In the genomic region with DNA sequence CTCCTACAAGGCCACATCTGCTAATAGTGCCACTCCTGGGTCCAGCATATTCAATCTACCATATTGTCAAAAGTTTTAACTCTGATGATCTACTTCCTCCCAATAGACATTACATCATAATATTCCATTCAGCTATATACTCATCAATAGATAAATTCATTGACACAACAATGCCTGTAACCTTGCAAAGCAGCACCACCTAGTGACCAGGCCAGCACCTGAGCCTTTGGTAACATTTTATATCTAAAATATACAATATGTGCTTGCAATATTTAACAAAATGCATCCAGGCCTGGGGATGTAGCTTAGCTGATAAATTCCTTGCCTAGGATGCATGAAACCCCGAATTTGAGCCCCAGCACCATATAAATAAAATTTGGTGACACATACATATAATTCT, we compare ENCODE assay signal across 7 mouse cellular contexts.
DNase-seq lines count a peak whose midpoint lies in the region; ATAC-seq and TF ChIP-seq lines count a peak whose summit lies in the region.

No protein-coding gene starts in this region.

- no peak overlapping the region for H3K4me3 ChIP-seq in hindbrain, embryonic 11.5 days (ENCODE audit: low read depth, low read length)
- H3K4me3 ChIP-seq in hindbrain, embryonic 16.5 days (ENCODE audit: low read length), result no peak overlapping the region
- no peak overlapping the region for H3K4me3 ChIP-seq in embryonic fibroblast, embryonic 13.5 days (ENCODE audit: insufficient read depth, low read length)

- DNase-seq in hindbrain, embryonic 11.5 days (ENCODE audit: low spot score), result peak; percentile 3
- peak; percentile 20 to 25 for DNase-seq in right cerebral cortex, adult 2 months (ENCODE audit: low spot score in 2 of 2)
- no peak for DNase-seq in right cerebral cortex, postnatal 36 days (ENCODE audit: low spot score in 2 of 2)
- DNase-seq in retina, adult 2 months (ENCODE audit: low read depth, low spot score), result peak; percentile 2
- DNase-seq in testis, postnatal 10 days (ENCODE audit: low spot score), result no peak

- no peak overlapping the region for H3K9ac ChIP-seq in hindbrain, embryonic 11.5 days (ENCODE audit: low read depth, low read length)
- no peak overlapping the region for H3K9ac ChIP-seq in hindbrain, embryonic 16.5 days (ENCODE audit: low read depth, low read length)

- no peaks in the 10 kb centered on the region for H3K9me3 ChIP-seq in hindbrain, embryonic 11.5 days (ENCODE audit: control insufficient read depth, low read length)
- H3K9me3 ChIP-seq in hindbrain, embryonic 16.5 days (ENCODE audit: control insufficient read depth, low read length), result no peaks in the 10 kb centered on the region

- no peak overlapping the region for H3K4me2 ChIP-seq in hindbrain, embryonic 11.5 days (replicated peaks; ENCODE audit: low read depth, low read length)
- H3K4me2 ChIP-seq in hindbrain, embryonic 16.5 days (ENCODE audit: low read length), result no peak overlapping the region

- no peaks in the 10 kb centered on the region for H3K36me3 ChIP-seq in hindbrain, embryonic 11.5 days (ENCODE audit: control insufficient read depth, insufficient read depth, low read length)
- no peaks in the 10 kb centered on the region for H3K36me3 ChIP-seq in hindbrain, embryonic 16.5 days (ENCODE audit: control insufficient read depth, insufficient read depth, low read length)

- no peak overlapping the region for H3K27ac ChIP-seq in hindbrain, embryonic 11.5 days (ENCODE audit: low read depth, low read length)
- no peak overlapping the region for H3K27ac ChIP-seq in hindbrain, embryonic 16.5 days (ENCODE audit: low read depth, low read length)
- no peak overlapping the region for H3K27ac ChIP-seq in embryonic fibroblast, embryonic 13.5 days (ENCODE audit: insufficient read depth, low read length)

- peak; percentile 23; the same call in 1 of the 2 replicates for TF ChIP-seq CTCF in embryonic fibroblast, embryonic 13.5 days (IDR thresholded peaks at IDR 0.05; ENCODE audit: borderline replicate concordance, insufficient read depth, low read length)

- no peaks in the 10 kb centered on the region for H3K4me1 ChIP-seq in hindbrain, embryonic 11.5 days (replicated peaks; ENCODE audit: control insufficient read depth, insufficient read depth, low read length)
- H3K4me1 ChIP-seq in hindbrain, embryonic 16.5 days (ENCODE audit: control insufficient read depth, insufficient read depth, low read depth, low read length), result no peaks in the 10 kb centered on the region
- no peaks in the 10 kb centered on the region for H3K4me1 ChIP-seq in embryonic fibroblast, embryonic 13.5 days (ENCODE audit: control insufficient read depth, insufficient read depth, low read length)

- no peak for TF ChIP-seq POLR2A in embryonic fibroblast, embryonic 13.5 days (IDR thresholded peaks at IDR 0.05; ENCODE audit: low read depth, low read length)

- no peaks in the 10 kb centered on the region for H3K27me3 ChIP-seq in hindbrain, embryonic 11.5 days (ENCODE audit: control insufficient read depth, insufficient read depth, low read length)
- no peaks in the 10 kb centered on the region for H3K27me3 ChIP-seq in hindbrain, embryonic 16.5 days (replicated peaks; ENCODE audit: control insufficient read depth, insufficient read depth, low read length)

- ATAC-seq in hindbrain, embryonic 11.5 days (ENCODE audit: low FRiP score), result 0 out of 2 replicates have a peak, but pooled peaks have one; percentile 2
- ATAC-seq in hindbrain, embryonic 16.5 days, result no peak

- 38% methylated on average over 1 of the region's 1 CpGs for WGBS in hindbrain, embryonic 11.5 days
- WGBS in hindbrain, embryonic 16.5 days, result 48% methylated on average over 1 of the region's 1 CpGs

Comparison
In these comparisons a context has a peak if more than half of its experiments do, and no peak if none do; other contexts are left out.
1. DNase-seq: peak in hindbrain, embryonic 11.5 days (single experiment), right cerebral cortex, adult 2 months (2 of 2) and retina, adult 2 months (single experiment); none in right cerebral cortex, postnatal 36 days (0 of 2) and testis, postnatal 10 days (single experiment).